Mouse (Mus musculus): ENCODE data around the gene Focad. TPM values are rescaled to one million over a fixed set of nuclear protein-coding genes. Genes with fewer than 3 reads are reported as not detected.

Focad gene
- total RNA-seq, 1 experiment from 2014 or later: 27.6 TPM

GRCm38 (mm10) chr4:88210602-88211001, 116.2 kb downstream of the Focad start:
- DNase-seq: no peak

GRCm38 (mm10) chr4:88211200-88211885, 116.9 kb downstream of the Focad start:
- no peak for DNase-seq

GRCm38 (mm10) chr4:88213895-88214294, 119.5 kb downstream of the Focad start:
- peak; percentile 23 for DNase-seq

GRCm38 (mm10) chr4:88218286-88218685, 123.9 kb downstream of the Focad start:
- no peak for DNase-seq

- DNase-seq: no peak
Measured at GRCm38 (mm10) chr4:88218797-88219196, 124.4 kb downstream of the Focad start.

- no peak for DNase-seq
Measured at GRCm38 (mm10) chr4:88231375-88231774, 136.9 kb downstream of the Focad start.

- no peak for DNase-seq
Measured at GRCm38 (mm10) chr4:88235941-88236340, 141.5 kb downstream of the Focad start.

GRCm38 (mm10) chr4:88236926-88237756, 142.7 kb downstream of the Focad start:
- DNase-seq: no peak

- no peak for DNase-seq
Measured at GRCm38 (mm10) chr4:88238351-88238750, 143.9 kb downstream of the Focad start.

GRCm38 (mm10) chr4:88243834-88244233, 149.4 kb downstream of the Focad start:
- DNase-seq: no peak

- DNase-seq: no peak
Measured at GRCm38 (mm10) chr4:88245494-88245893, 151.1 kb downstream of the Focad start.

GRCm38 (mm10) chr4:88261349-88261748, 166.9 kb downstream of the Focad start:
- DNase-seq: no peak

- no peak for DNase-seq
Measured at GRCm38 (mm10) chr4:88264536-88264935, 170.1 kb downstream of the Focad start.

- no peak for DNase-seq
Measured at GRCm38 (mm10) chr4:88270408-88271067, 176.1 kb downstream of the Focad start.

GRCm38 (mm10) chr4:88275571-88276041, 181.2 kb downstream of the Focad start:
- DNase-seq: no peak

GRCm38 (mm10) chr4:88276058-88276734, 181.8 kb downstream of the Focad start:
- no peak for DNase-seq

- no peak for DNase-seq
Measured at GRCm38 (mm10) chr4:88278524-88278923, 184.1 kb downstream of the Focad start.

GRCm38 (mm10) chr4:88280536-88280935, 186.1 kb downstream of the Focad start:
- no peak for DNase-seq

- DNase-seq: no peak
Measured at GRCm38 (mm10) chr4:88295537-88295936, 201.1 kb downstream of the Focad start.

GRCm38 (mm10) chr4:88299551-88299950, 205.1 kb downstream of the Focad start:
- no peak for DNase-seq

- DNase-seq: peak; percentile 15
Measured at GRCm38 (mm10) chr4:88300832-88301621, 206.6 kb downstream of the Focad start.
